8 mouse cellular contexts compared by ENCODE assay signal in genomic region chr8:93662219-93662618, GRCm38 (mm10).
DNase-seq lines count a peak whose midpoint lies in the region; ATAC-seq and TF ChIP-seq lines count a peak whose summit lies in the region.

No protein-coding gene starts in this region.

- H3K4me3 ChIP-seq in neural tube, embryonic 11.5 days (ENCODE audit: low read depth, low read length): no peak overlapping the region
- H3K4me3 ChIP-seq in hindbrain, postnatal 0 days (ENCODE audit: low read length): peak overlapping the region; percentile 22; the same call in 1 of the 2 replicates
- H3K4me3 ChIP-seq in liver, embryonic 11.5 days (ENCODE audit: low read depth, low read length): no peak overlapping the region

- no peaks in the 10 kb centered on the region for H3K27me3 ChIP-seq in neural tube, embryonic 11.5 days (ENCODE audit: control insufficient read depth, insufficient read depth, low read length)
- no peaks in the 10 kb centered on the region for H3K27me3 ChIP-seq in hindbrain, postnatal 0 days (ENCODE audit: insufficient read depth, low read length)
- H3K27me3 ChIP-seq in liver, embryonic 11.5 days (replicated peaks; ENCODE audit: control insufficient read depth, insufficient read depth, low read length): no peaks in the 10 kb centered on the region

- H3K4me2 ChIP-seq in neural tube, embryonic 11.5 days (ENCODE audit: low read depth): peak overlapping the region; percentile 39
- peak overlapping the region; percentile 60 for H3K4me2 ChIP-seq in hindbrain, postnatal 0 days (ENCODE audit: low read depth, low read length)
- H3K4me2 ChIP-seq in liver, embryonic 11.5 days: peak overlapping the region; percentile 39

- no peaks in the 10 kb centered on the region for H3K9me3 ChIP-seq in neural tube, embryonic 11.5 days (ENCODE audit: control insufficient read depth, low read length)
- H3K9me3 ChIP-seq in hindbrain, postnatal 0 days (ENCODE audit: low read length): no peaks in the 10 kb centered on the region
- H3K9me3 ChIP-seq in liver, embryonic 11.5 days (ENCODE audit: control insufficient read depth, low read length): no peaks in the 10 kb centered on the region

- 0 out of 2 replicates have a peak, but pooled peaks have one; percentile 31 for ATAC-seq in neural tube, embryonic 11.5 days (ENCODE audit: insufficient read depth, low FRiP score, low TSS enrichment)
- ATAC-seq in hindbrain, postnatal 0 days: peak; percentile 21; the same call in 1 of the 2 replicates
- no peak for ATAC-seq in liver, embryonic 11.5 days (replicated peaks; ENCODE audit: low FRiP score)
- ATAC-seq in cerebellum, adult (ENCODE audit: insufficient number of reproducible peaks, low FRiP score, low TSS enrichment): no peak

- DNase-seq in neural tube, embryonic 11.5 days (ENCODE audit: low spot score): no peak
- DNase-seq in neural tube, embryonic 10.5 days (ENCODE audit: extremely low spot score, low spot score): no peak
- no peak for DNase-seq in hindbrain, postnatal 0 days (ENCODE audit: low spot score)
- no peak for DNase-seq in liver, embryonic 11.5 days (ENCODE audit: low spot score)
- peak; percentile 15 for DNase-seq in yolk sac, embryonic 10.5 days (ENCODE audit: low spot score)
- no peak for DNase-seq in adrenal gland, adult 2 months
- no peak for DNase-seq in gastrocnemius, postnatal 25 days

- 62% methylated on average over 5 of the region's 5 CpGs for WGBS in neural tube, embryonic 11.5 days
- WGBS in hindbrain, postnatal 0 days: 77% methylated on average over 5 of the region's 5 CpGs
- 58% methylated on average over 5 of the region's 5 CpGs for WGBS in liver, embryonic 11.5 days

- H3K27ac ChIP-seq in neural tube, embryonic 11.5 days (ENCODE audit: low read depth, low read length): no peak overlapping the region
- H3K27ac ChIP-seq in hindbrain, postnatal 0 days: no peak overlapping the region
- no peak overlapping the region for H3K27ac ChIP-seq in liver, embryonic 11.5 days (ENCODE audit: low read depth, low read length)

- no peaks in the 10 kb centered on the region for H3K36me3 ChIP-seq in neural tube, embryonic 11.5 days (ENCODE audit: control insufficient read depth, insufficient read depth, low read length)
- H3K36me3 ChIP-seq in hindbrain, postnatal 0 days (ENCODE audit: insufficient read depth, low read length): no peaks in the 10 kb centered on the region
- H3K36me3 ChIP-seq in liver, embryonic 11.5 days (ENCODE audit: control insufficient read depth, insufficient read depth, low read length): no peaks in the 10 kb centered on the region

- TF ChIP-seq CTCF in hindbrain, postnatal 0 days (IDR thresholded peaks at IDR 0.05; ENCODE audit: low read depth): no peak

- H3K9ac ChIP-seq in neural tube, embryonic 11.5 days (ENCODE audit: low read length): no peak overlapping the region; the same call in 1 of the 2 replicates
- no peak overlapping the region for H3K9ac ChIP-seq in hindbrain, postnatal 0 days (replicated peaks; ENCODE audit: low read length)
- no peak overlapping the region for H3K9ac ChIP-seq in liver, embryonic 11.5 days (ENCODE audit: low read depth, low read length)

- no peaks in the 10 kb centered on the region; the same call in 1 of the 2 replicates for H3K4me1 ChIP-seq in neural tube, embryonic 11.5 days (ENCODE audit: control insufficient read depth, insufficient read depth, low read length)
- H3K4me1 ChIP-seq in hindbrain, postnatal 0 days (ENCODE audit: insufficient read depth, low read length): no peaks in the 10 kb centered on the region; the same call in 1 of the 2 replicates
- no peaks in the 10 kb centered on the region for H3K4me1 ChIP-seq in liver, embryonic 11.5 days (replicated peaks; ENCODE audit: control insufficient read depth, insufficient read depth, low read length)

Comparison
In these comparisons a context has a peak if more than half of its experiments do, and no peak if none do; other contexts are left out.
1. ATAC-seq: peak in neural tube, embryonic 11.5 days (single experiment) and hindbrain, postnatal 0 days (single experiment); none in liver, embryonic 11.5 days (single experiment) and cerebellum, adult (single experiment).
2. Peak in every context shown above with its lines, with median percentiles within 50 percentile points of each other: H3K4me2 ChIP-seq.